Mouse (Mus musculus) adrenal gland, adult 18-20 months (tissue): ENCODE results near the gene Tepp. TPM values are rescaled to one million over a fixed set of nuclear protein-coding genes. Genes with fewer than 3 reads are reported as not detected.

Experiments used
- DNase-seq, 2 experiments: peaks; one replicate each; pipeline ENCODE4 v3.0.0; 2021 to 2022; ENCODE audit warnings: low spot score in 2 of 2
- total RNA-seq, 2 experiments: library from RNA; stranded (reverse); gene quantifications; 1 replicate in 1 of 2; 2 replicates in 1 of 2; pipeline ENCODE4 v1.2.3; 2021

Gene Tepp
- total RNA-seq, 2 experiments from 2014 or later, result 0.64 to 1.3 TPM

GRCm38 (mm10) chr8:95361016-95361341 lies 50.6 kb downstream of the Tepp start:
- DNase-seq, result no peak

- no peak for DNase-seq
Observed at GRCm38 (mm10) chr8:95362272-95362671, 51.9 kb downstream of the Tepp start.

GRCm38 (mm10) chr8:95363849-95364248 lies 53.5 kb downstream of the Tepp start:
- no peak for DNase-seq

- no peak for DNase-seq
Observed at GRCm38 (mm10) chr8:95369581-95370326, 59.4 kb downstream of the Tepp start.

- no peak for DNase-seq
Observed at GRCm38 (mm10) chr8:95373389-95374002, 63.1 kb downstream of the Tepp start.

GRCm38 (mm10) chr8:95374429-95374828 lies 64.1 kb downstream of the Tepp start:
- no peak for DNase-seq

- no peak for DNase-seq
Observed at GRCm38 (mm10) chr8:95375374-95375930, 65.1 kb downstream of the Tepp start.

Other genes starting within 250 kb of the Tepp start
- 10 to 100 TPM; 11.3 to 15.3 TPM for gene Katnb1, start 229.4 kb upstream of the Tepp start, total RNA-seq
- 100 to 1,000 TPM; 133 to 161 TPM for gene Kifc3, start 107.8 kb upstream of the Tepp start, total RNA-seq
- gene Cngb1, start 4.0 kb upstream of the Tepp start, total RNA-seq, result under 1 TPM; 0.20 to 0.22 TPM
- 10 to 100 TPM in 1 of 2 experiments, 1 to 10 TPM in 1; 9.4 to 11.0 TPM for gene Zfp319, start 21.4 kb downstream of the Tepp start, total RNA-seq
- 10 to 100 TPM; 11.6 to 11.9 TPM for gene Usb1, start 21.7 kb downstream of the Tepp start, total RNA-seq
- gene Mmp15, start 41.7 kb downstream of the Tepp start, total RNA-seq, result 1 to 10 TPM; 5.6 to 8.9 TPM
- 10 to 100 TPM; 25.8 to 33.6 TPM for gene Cfap20, start 124.3 kb downstream of the Tepp start, total RNA-seq
- 10 to 100 TPM; 70.3 to 88.4 TPM for gene Csnk2a2, start 179.5 kb downstream of the Tepp start, total RNA-seq
- gene Ccdc113, start 223.5 kb downstream of the Tepp start, total RNA-seq, result under 1 TPM; 0.54 to 0.63 TPM